Mouse (Mus musculus) midbrain, embryonic 10.5 days (tissue): ENCODE data around the gene Grm1. TPM values are rescaled to one million over a fixed set of nuclear protein-coding genes. Genes with fewer than 3 reads are reported as not detected.

ENCODE experiments used
- DNase-seq: peaks from one replicate; pipeline ENCODE4 v3.0.0-alpha.2; 2017; ENCODE audit warnings: low spot score
- H3K27ac ChIP-seq: fragments of 300-500 bp; sonication (generic); replicated peaks from 2 replicates; pipeline ENCODE4 v1.5.1; 2016; ENCODE audit warnings: mild to moderate bottlenecking
- H3K27me3 ChIP-seq: fragments of 300-500 bp; sonication (generic); 2 replicates; pipeline ENCODE4 v1.6.1; 2016; ENCODE audit warnings: low read depth, mild to moderate bottlenecking; ENCODE audit not compliant: poor library complexity, severe bottlenecking
- H3K36me3 ChIP-seq: fragments of 300-500 bp; sonication (generic); 2 replicates; pipeline ENCODE4 v1.6.1; 2016; ENCODE audit warnings: mild to moderate bottlenecking, moderate library complexity
- H3K4me1 ChIP-seq: fragments of 300-500 bp; sonication (generic); 2 replicates; pipeline ENCODE4 v1.6.1; 2016
- H3K4me3 ChIP-seq: fragments of 300-500 bp; sonication (generic); 2 replicates; pipeline ENCODE4 v1.5.1; 2016; ENCODE audit warnings: mild to moderate bottlenecking, moderate library complexity
- H3K9me3 ChIP-seq: fragments of 300-500 bp; sonication (generic); replicated peaks from 2 replicates; pipeline ENCODE4 v1.6.1; 2016; ENCODE audit warnings: mild to moderate bottlenecking
- WGBS: fragments of 180-500 bp; shearing (Covaris S2); methylation state at CpG from one replicate; pipeline ENCODE4 v1.1.7; 2016; 5-methylcytosine and 5-hydroxymethylcytosine counted together
- polyA plus RNA-seq: library from polyadenylated mRNA; unstranded; fragments of >200 nt; fragmentation: Nextera tagmentation; extraction: Ambion mirVana; gene quantifications from 2 replicates; pipeline ENCODE4 v1.2.1, GENCODE M21; 2016

The Grm1 gene
- polyA plus RNA-seq, 1 experiment from 2014 or later = 0.01 TPM

DNA sequence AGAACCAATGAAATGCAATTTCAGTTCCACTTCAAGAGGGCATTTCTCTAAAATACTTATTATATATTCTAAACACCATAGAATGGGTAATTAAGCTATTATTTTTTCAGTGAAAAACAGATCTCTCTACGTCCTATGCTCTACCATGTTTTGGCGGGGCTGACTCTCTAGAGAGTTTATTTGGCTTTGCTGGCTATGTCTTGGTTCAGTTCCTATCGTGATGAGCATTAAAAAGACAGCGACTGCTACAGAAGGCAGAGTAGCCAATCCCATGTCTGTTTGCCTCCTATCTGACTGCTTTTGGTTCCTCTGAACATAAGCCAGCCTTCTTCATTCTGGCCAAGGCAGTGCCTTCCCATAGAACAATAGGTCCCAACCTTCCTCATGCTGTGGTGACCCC is 425.5 kb downstream of the Grm1 start:
- no peaks in the 10 kb centered on the region for H3K36me3 ChIP-seq
- H3K27ac ChIP-seq = no peak overlapping the region
- no peak overlapping the region for H3K4me3 ChIP-seq
- no peaks in the 10 kb centered on the region for H3K27me3 ChIP-seq
- DNase-seq = no peak
- 89% methylated on average over 4 of the region's 4 CpGs for WGBS
- H3K9me3 ChIP-seq = no peaks in the 10 kb centered on the region
- no peaks in the 10 kb centered on the region for H3K4me1 ChIP-seq

- H3K27ac ChIP-seq = no peak overlapping the region
- H3K4me1 ChIP-seq = no peaks in the 10 kb centered on the region
- H3K4me3 ChIP-seq = no peak overlapping the region
- no peaks in the 10 kb centered on the region for H3K36me3 ChIP-seq
- no peaks in the 10 kb centered on the region for H3K9me3 ChIP-seq
- no peaks in the 10 kb centered on the region for H3K27me3 ChIP-seq
- DNase-seq = no peak
Measured at GRCm38 (mm10) chr10:10655991-10656390, 426.2 kb downstream of the Grm1 start.

Other genes with a start within 250 kb of the Grm1 start
- 17.5 and 22.2 TPM in 2 replicates for gene Shprh, start 67.1 kb upstream of the Grm1 start, polyA plus RNA-seq
- gene Fbxo30, start 199.0 kb upstream of the Grm1 start, polyA plus RNA-seq = 49.9 and 51.9 TPM in 2 replicates